Mouse (Mus musculus) adrenal gland, postnatal 14 days (tissue): ENCODE measurements around the gene H2al1f. TPM values are rescaled to one million over a fixed set of nuclear protein-coding genes. Genes with fewer than 3 reads are reported as not detected.

Experiments
- total RNA-seq: library from RNA; stranded (reverse); gene quantifications from 2 replicates; pipeline ENCODE4 v1.2.3, GENCODE M21; 2021

The H2al1f gene
- total RNA-seq, 1 experiment from 2014 or later, result not detected

Other genes starting within 250 kb of the H2al1f start
- gene H2al1a, start 15.9 kb upstream of the H2al1f start, total RNA-seq, result not detected in 2 replicates
- not detected in 2 replicates for gene H2al1b, start 12.7 kb upstream of the H2al1f start, total RNA-seq
- gene H2al1c, start 9.5 kb upstream of the H2al1f start, total RNA-seq, result not detected in 2 replicates
- not detected in 2 replicates for gene H2al1d, start 6.3 kb upstream of the H2al1f start, total RNA-seq
- gene H2al1e, start 3.2 kb upstream of the H2al1f start, total RNA-seq, result not detected in 2 replicates
- not detected in 2 replicates for gene H2al1g, start 3.1 kb downstream of the H2al1f start, total RNA-seq
- gene H2al1h, start 6.3 kb downstream of the H2al1f start, total RNA-seq, result not detected in 2 replicates
- not detected in 2 replicates for gene H2al1i, start 9.5 kb downstream of the H2al1f start, total RNA-seq
- not detected in 2 replicates for gene H2al1j, start 12.7 kb downstream of the H2al1f start, total RNA-seq